Mouse (Mus musculus): ENCODE measurements around the gene Ntn3. TPM values are rescaled to one million over a fixed set of nuclear protein-coding genes. Genes with fewer than 3 reads are reported as not detected.
A peak's percentile ranks its signal among the peaks of the same experiment; 100 is the strongest.

Ntn3 gene
- polyA plus RNA-seq, 1 experiment = 1.4 TPM

GRCm38 (mm10) chr17:24190934-24191333, 18.4 kb downstream of the Ntn3 start:
- no peak for DNase-seq (ENCODE audit: low read depth)

DNA sequence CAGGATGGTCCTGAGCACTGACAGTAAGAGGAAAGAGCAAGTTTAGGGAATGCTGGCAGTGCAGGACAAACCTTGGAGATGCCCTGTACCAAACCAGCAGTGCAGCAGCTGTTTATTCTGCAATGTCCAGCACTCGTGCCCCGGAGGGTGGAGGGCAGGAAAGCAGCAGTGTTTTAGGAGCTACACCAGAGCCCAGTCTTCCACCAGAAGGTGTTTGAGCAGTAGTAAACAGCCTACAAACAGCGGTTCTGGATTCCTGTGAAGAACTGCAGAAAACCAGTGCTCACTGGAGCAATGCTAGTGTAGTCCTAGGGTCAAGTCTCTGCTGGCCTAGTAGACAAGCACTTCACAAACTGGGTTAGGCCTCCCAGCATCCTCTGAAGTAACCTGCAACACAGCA, 35.1 kb downstream of the Ntn3 start:
- DNase-seq (ENCODE audit: low read depth) = no peak

GRCm38 (mm10) chr17:24173423-24173822, 35.9 kb downstream of the Ntn3 start:
- no peak for DNase-seq (ENCODE audit: low read depth)

- no peak for DNase-seq (ENCODE audit: low read depth)
Measured at GRCm38 (mm10) chr17:24171738-24172137, 37.6 kb downstream of the Ntn3 start.

DNA sequence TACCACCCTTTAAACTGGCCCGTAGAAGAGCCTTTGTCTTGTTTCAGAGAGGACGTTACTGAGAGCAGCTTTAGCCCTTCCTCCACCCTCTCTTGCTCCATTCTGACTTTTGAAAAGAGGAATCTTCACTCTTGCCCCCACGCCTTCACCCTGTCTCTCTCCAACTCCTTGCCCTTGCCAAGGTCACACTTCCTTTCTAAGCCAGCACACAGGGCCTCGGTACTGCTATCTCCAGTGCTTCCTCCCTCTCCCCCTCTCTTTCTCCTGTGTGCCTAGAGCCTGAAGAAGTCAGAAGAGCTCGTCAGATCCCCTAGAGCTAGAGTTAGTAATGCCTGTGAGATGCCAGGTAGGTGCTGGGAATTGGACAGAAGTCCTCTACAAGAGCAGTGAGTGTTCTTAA, 38.6 kb downstream of the Ntn3 start:
- DNase-seq (ENCODE audit: low read depth) = no peak

DNA sequence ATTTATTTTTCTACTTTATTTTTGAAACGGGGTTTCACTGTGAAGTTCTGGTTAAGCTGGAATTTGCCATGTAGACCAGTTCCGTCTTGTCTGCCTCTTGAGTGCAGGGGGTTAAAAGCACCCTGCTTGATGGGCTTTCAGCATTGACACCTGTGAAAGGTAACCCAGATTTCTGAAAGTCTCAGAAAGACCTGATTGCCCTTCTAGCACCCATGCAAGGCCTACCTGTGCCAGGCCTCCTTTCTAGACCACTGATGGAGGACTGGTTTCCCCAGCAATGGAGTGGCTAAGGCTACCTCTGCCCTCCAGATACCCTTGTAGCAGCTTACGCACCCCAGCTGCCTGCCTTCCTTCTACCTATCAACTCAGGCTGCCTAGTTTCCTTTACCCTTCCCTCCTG, 39.2 kb downstream of the Ntn3 start:
- DNase-seq (ENCODE audit: low read depth) = no peak

DNA sequence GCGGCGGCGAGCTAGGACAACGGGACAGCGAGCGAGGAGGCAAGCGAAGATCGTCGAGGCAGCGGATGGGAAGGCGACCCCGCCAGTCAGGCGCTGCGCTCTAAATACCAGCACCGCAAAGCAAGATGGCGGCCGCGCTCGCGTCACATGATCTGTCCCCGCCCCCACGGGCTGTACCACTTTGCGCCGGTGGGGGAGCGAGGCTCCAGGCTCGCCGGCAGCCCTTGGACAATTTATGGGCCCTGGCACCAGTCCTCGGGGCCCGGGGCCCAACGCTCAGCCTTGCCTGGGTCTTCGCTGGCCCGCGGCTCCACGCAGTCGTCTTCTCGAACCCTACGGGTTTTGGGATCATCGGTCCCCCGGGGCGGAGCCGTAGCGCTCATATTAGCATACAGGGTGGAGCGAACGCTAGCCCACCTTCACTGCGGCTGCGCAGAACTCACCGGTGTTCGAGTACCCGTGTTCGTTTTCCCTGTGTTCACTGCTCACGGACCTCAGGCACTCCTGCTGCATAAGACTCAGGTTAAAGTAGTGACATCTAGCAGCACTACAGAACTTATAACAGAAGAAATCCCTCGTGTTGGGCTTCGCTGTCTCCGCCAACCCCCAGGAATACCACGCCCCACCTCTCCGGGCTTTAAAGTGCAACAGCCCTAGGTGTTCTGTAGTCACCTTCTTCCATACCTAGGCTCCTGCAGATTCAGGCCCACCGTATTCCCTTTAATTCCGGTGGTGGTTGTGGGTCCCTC, 39.8 kb downstream of the Ntn3 start, which contains the start of gene Atp6v0c:
Atp6v0c (minus strand) TSS at position 386 of the 749 bp plus-strand sequence.
- peak; percentile 55 for DNase-seq (ENCODE audit: low read depth)

GRCm38 (mm10) chr17:24168590-24169277, 40.6 kb downstream of the Ntn3 start:
- peak; percentile 56 for DNase-seq (ENCODE audit: low read depth)

- DNase-seq (ENCODE audit: low read depth) = no peak
Measured at GRCm38 (mm10) chr17:24167891-24168505, 41.3 kb downstream of the Ntn3 start.

GRCm38 (mm10) chr17:24167120-24167519, 42.2 kb downstream of the Ntn3 start:
- no peak for DNase-seq (ENCODE audit: low read depth)

DNA sequence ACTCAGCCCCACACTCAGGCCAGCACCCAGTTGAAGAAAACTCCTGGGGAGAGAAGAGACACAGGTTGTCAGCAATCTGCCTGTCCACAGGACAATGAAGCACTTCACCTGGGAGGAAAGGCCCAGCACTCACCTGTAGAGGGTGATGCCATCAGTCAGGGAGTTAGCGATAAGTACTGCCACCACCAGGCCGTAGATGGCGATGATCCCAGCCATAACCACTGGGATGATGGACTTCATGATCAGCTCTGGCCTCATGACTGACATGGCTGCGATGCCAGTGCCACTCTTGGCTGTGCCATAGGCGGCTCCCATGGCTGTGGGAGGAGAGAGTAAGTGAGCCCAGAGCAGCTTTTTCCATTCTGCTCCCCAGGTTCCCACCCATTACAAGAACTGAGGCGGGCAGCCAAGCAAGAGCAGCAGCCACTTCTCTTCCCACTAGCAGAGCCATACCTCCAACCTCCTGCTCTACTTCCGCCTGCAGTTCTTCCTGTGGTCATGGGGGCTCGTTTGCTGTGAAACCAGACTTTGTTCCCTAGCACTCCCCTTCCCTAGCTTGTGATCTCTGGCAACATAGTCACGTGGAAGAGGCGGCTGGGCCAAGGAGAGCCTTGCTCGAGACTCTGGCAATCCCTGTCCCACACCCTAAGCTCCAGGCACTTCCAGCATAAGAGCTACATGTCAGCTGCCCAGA, 44.6 kb downstream of the Ntn3 start:
- DNase-seq (ENCODE audit: low read depth) = no peak

GRCm38 (mm10) chr17:24163176-24163962, 46.0 kb downstream of the Ntn3 start, which contains the start of gene Amdhd2:
Gene Amdhd2 (minus strand): TSS chr17:24163766.
- DNase-seq (ENCODE audit: low read depth) = no peak

DNA sequence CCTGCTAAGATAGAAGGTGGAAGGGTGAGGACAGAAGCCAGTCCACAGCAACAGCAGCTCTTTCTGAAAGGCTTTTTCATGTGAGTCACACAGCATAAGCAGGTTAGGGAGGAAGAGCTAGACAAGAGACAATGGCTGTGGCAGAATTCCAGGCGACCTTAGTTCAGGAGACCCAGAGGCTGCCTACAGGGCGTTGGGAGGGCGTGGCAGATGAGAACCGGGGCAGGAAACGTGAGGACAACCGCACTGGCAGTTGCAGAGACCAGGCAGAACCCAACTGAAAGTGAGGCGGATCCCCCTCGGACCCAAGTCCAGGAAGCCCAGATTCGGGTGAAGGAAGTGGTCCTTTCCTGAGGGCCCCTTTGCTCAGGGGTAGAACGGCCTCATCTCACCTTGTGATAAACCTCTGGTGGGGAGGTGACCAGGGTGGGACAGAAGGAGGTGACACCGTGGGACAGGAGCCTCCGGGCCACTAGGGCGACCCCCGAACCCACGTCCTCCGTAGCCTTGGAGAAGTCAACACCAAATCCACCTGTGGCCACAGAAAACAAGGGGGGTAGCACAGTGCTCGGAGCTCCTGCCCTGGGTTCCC, 46.7 kb downstream of the Ntn3 start:
- no peak for DNase-seq (ENCODE audit: low read depth)

DNA sequence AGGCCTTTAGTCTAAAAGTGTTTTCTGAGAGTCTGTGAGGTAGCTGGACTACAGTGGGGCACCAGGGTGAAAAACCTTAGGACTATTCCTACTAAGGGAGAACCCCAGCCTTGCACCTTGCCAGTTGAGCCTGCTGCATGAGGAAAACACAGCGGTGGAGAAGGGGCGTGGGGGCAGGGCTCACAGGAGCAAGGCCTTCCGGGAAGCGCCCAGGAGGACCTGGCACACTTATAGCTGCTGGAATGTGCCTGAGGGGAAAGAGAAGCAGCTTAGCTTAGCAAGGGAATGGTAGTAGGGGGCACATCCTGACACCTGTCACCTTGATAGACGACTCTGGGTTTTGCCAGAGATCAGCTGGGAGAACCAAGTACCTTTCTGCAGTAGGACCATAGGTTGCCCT, 47.9 kb downstream of the Ntn3 start:
- DNase-seq (ENCODE audit: low read depth) = no peak

DNA sequence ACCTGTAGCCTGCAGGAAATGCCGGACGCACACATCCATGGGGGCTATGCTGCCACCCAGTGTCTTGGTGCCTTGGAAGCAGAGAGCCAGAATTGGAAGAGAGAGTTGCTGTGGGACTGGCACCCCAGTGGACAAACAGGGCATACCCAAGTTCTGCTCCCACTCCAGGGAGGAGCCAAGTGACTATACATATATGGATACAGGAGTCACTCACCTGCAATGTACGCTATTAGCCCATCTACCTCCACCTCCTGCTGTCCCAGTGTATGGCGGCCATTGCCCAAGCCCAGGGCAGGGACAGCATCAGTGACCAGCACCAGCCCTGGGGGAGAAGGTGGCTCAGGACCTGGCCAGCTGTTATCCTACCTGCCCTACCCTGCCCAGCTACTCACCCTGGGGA, 51.8 kb downstream of the Ntn3 start:
- no peak for DNase-seq (ENCODE audit: low read depth)

- no peak for DNase-seq (ENCODE audit: low read depth)
Measured at GRCm38 (mm10) chr17:24157121-24157520, 52.2 kb downstream of the Ntn3 start.

DNA sequence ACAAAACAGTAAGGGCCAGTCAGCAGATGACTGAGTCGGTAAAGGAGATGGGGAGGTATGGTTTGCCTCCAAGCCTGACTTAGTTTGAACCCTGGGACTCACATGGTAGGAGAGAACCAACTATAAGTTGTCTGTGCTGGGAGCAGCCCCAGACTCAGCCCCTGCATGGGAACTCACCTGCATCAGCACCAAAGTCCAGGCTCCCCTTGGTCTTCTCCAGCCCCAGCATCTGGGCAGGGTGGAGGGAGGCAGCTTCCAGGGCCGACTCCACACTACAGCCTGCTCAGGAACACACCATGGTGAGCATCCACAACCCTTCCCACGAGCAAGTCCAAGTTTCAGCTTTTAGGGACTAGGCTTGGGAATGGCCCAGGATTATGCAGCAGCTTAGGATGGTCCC, 52.9 kb downstream of the Ntn3 start:
- no peak for DNase-seq (ENCODE audit: low read depth)

DNA sequence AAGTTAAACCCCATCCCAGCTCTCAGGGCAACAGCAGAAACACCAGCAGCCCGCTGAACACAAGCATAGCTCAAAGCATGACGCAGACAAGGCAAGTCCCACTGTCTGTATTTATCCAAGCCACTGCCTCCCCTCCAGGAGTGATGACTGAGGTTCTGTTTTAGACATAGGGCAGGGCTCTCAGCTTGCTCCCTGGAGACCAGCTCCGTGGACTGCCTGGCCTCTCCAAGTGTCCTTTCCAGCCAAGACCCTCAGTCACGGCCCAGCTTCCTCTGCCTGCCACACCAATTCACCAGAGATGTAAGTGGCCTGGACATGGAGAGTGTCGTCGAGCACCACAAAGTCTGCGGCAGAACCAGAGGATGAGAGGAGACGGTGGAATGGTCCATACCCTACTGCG, 53.6 kb downstream of the Ntn3 start:
- DNase-seq (ENCODE audit: low read depth) = no peak

- DNase-seq (ENCODE audit: low read depth) = no peak
Measured at GRCm38 (mm10) chr17:24154463-24154862, 54.9 kb downstream of the Ntn3 start.

Data from gonadal fat pad, adult 2 months (tissue).